Mouse (Mus musculus) myocyte (in vitro differentiated cells): Measurements from ENCODE around the gene Mrps18a.

Experiments used
- POLR2A ChIP-seq: IDR thresholded peaks from one replicate; pipeline ENCODE4 v1.6.1; 2011; ENCODE audit warnings: low read depth, mild to moderate bottlenecking, control low read depth, moderate library complexity; ENCODE audit not compliant: insufficient read length
- POLR2AphosphoS2 ChIP-seq: IDR thresholded peaks from one replicate; pipeline ENCODE4 v1.6.1; 2011; ENCODE audit warnings: low read depth, control low read depth; ENCODE audit not compliant: insufficient read length
- TCF3 ChIP-seq: IDR thresholded peaks from one replicate; pipeline ENCODE4 v1.6.1; 2011; ENCODE audit warnings: low read depth, control low read depth; ENCODE audit not compliant: insufficient read length

DNA sequence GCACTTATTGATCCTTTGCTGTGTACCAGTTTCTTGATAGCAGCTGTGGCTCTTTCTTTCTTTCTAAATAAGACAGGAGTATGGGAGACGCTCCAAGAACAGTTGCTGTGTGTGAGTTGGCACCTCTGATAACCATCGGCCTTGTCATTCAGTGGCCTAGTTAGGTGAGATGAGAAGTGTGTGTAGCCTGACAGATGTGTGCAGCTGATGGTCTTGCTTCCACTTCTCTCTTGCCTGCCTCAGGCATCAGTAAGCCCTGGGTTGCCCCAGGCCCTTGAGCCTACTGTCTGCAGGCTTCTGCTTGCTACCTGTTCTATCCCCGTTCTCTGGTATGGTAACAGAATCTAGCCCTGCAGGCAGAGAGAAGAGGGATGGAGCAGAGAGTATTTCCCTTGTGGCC lies 6.1 kb downstream of the Mrps18a start:
- no peak for TF ChIP-seq POLR2AphosphoS2
- TF ChIP-seq TCF3 = no peak
- no peak for TF ChIP-seq POLR2A
